Mouse (Mus musculus): ENCODE data around the gene Tsfm. TPM values are rescaled to one million over a fixed set of nuclear protein-coding genes. Genes with fewer than 3 reads are reported as not detected.
A peak's percentile ranks its signal among the peaks of the same experiment; 100 is the strongest.
"Not testable (repeated sequence)": the region's sequence is repeated elsewhere in the genome, so short reads cannot be mapped to it uniquely, and the experiment has no call there.

Gene Tsfm
- 10 to 100 TPM; 42.5 to 57.1 TPM for polyA plus RNA-seq (2017; shearing (Covaris generic))

- ATAC-seq, result peak; percentile 84
These were observed at the start of gene Tsfm for GRCm38 (mm10) chr10:127030336-127031296. Gene Tsfm (minus strand): TSS chr10:127030840.

GRCm38 (mm10) chr10:127079665-127080391 is 49.2 kb upstream of the Tsfm start:
- no peak for ATAC-seq

- ATAC-seq, result no peak
These were observed 48.3 kb upstream of the Tsfm start for GRCm38 (mm10) chr10:127078677-127079575.

- no peak for ATAC-seq
These were observed 47.5 kb upstream of the Tsfm start for GRCm38 (mm10) chr10:127078001-127078676.

GRCm38 (mm10) chr10:127077515-127077914 is 46.9 kb upstream of the Tsfm start:
- ATAC-seq, result no peak

- peak; percentile 89 for ATAC-seq
These were observed 45.4 kb upstream of the Tsfm start for GRCm38 (mm10) chr10:127076082-127076481.

- ATAC-seq, result no peak
These were observed 45.0 kb upstream of the Tsfm start for GRCm38 (mm10) chr10:127075651-127076050.

GRCm38 (mm10) chr10:127075080-127075479 is 44.4 kb upstream of the Tsfm start, which contains the start of gene Agap2:
Gene Agap2 (plus strand): TSS chr10:127075284.
- ATAC-seq, result peak; percentile 79

- ATAC-seq, result no peak
These were observed 43.3 kb upstream of the Tsfm start for GRCm38 (mm10) chr10:127073981-127074380.

GRCm38 (mm10) chr10:127072969-127073368 is 42.3 kb upstream of the Tsfm start:
- ATAC-seq, result not testable (repeated sequence)

- ATAC-seq, result not testable (repeated sequence)
These were observed 41.6 kb upstream of the Tsfm start for GRCm38 (mm10) chr10:127072270-127072669.

- no peak for ATAC-seq
These were observed 40.6 kb upstream of the Tsfm start for GRCm38 (mm10) chr10:127071203-127071602.

- ATAC-seq, result peak; percentile 79
These were observed 39.8 kb upstream of the Tsfm start, which contains the start of gene Tspan31 for GRCm38 (mm10) chr10:127070190-127071121. Gene Tspan31 (minus strand): TSS chr10:127070264.

GRCm38 (mm10) chr10:127069281-127070189 is 38.9 kb upstream of the Tsfm start:
- peak; percentile 13 for ATAC-seq

- ATAC-seq, result no peak
These were observed 37.9 kb upstream of the Tsfm start for GRCm38 (mm10) chr10:127068360-127069038.

GRCm38 (mm10) chr10:127066519-127067018 is 35.9 kb upstream of the Tsfm start:
- no peak for ATAC-seq

GRCm38 (mm10) chr10:127065981-127066380 is 35.3 kb upstream of the Tsfm start:
- ATAC-seq, result no peak

Measured in activated CD4-positive, CD25-positive, alpha-beta regulatory T cell, adult 4 months (primary cell).